Mouse (Mus musculus) liver, adult 2 months (tissue): ENCODE data around the gene Eri3. TPM values are rescaled to one million over a fixed set of nuclear protein-coding genes. Genes with fewer than 3 reads are reported as not detected.

Experiments used
- DNase-seq: peaks from one replicate; pipeline ENCODE4 v3.0.0-alpha.2; 2011; ENCODE audit warnings: low read depth, low spot score; ENCODE audit errors: extremely low read depth
- H3K27ac ChIP-seq: fragments of 200-500 bp; replicated peaks from 2 replicates; pipeline ENCODE4 v1.5.1; 2012; ENCODE audit warnings: low read depth, mild to moderate bottlenecking, control low read depth, inconsistent platforms, low read length; ENCODE audit not compliant: insufficient read depth
- H3K27me3 ChIP-seq: fragments of 200-500 bp; 2 replicates; pipeline ENCODE4 v1.6.1; 2012; ENCODE audit warnings: mild to moderate bottlenecking, moderate library complexity, low read length, inconsistent platforms; ENCODE audit not compliant: control insufficient read depth, insufficient read depth
- H3K36me3 ChIP-seq: fragments of 200-500 bp; 2 replicates; pipeline ENCODE4 v1.6.1; 2012; ENCODE audit warnings: low read length, inconsistent platforms; ENCODE audit not compliant: control insufficient read depth, insufficient read depth
- H3K4me1 ChIP-seq: fragments of 200-500 bp; 2 replicates; pipeline ENCODE4 v1.6.1; 2011; ENCODE audit warnings: low read length; ENCODE audit not compliant: control insufficient read depth, insufficient read depth
- H3K4me3 ChIP-seq: fragments of 200-500 bp; 2 replicates; pipeline ENCODE4 v1.5.1; 2011; ENCODE audit warnings: low read depth, mild to moderate bottlenecking, control low read depth, low read length, moderate library complexity; ENCODE audit not compliant: insufficient read depth
- H3K79me2 ChIP-seq: fragments of 200-500 bp; 2 replicates; pipeline ENCODE4 v1.6.1; 2012; ENCODE audit warnings: inconsistent platforms, mild to moderate bottlenecking, low read length, moderate library complexity; ENCODE audit not compliant: control insufficient read depth, insufficient read depth
- H3K9ac ChIP-seq: fragments of 200-500 bp; 2 replicates; pipeline ENCODE4 v1.6.1; 2012; ENCODE audit warnings: low read depth, mild to moderate bottlenecking, control low read depth, inconsistent platforms, low read length
- CTCF ChIP-seq: fragments of 200-500 bp; IDR thresholded peaks from 2 replicates; pipeline ENCODE4 v1.5.1; 2011; ENCODE audit warnings: low read depth, low read length, control low read depth
- POLR2A ChIP-seq: fragments of 200-500 bp; IDR thresholded peaks from 2 replicates; pipeline ENCODE4 v1.6.1; 2011; ENCODE audit warnings: low read length, control low read depth; ENCODE audit not compliant: insufficient read depth; ENCODE audit errors: extremely low read depth
- WGBS: fragments of 180-500 bp; shearing (Covaris S2); methylation state at CpG from one replicate; pipeline ENCODE4 v1.1.7; 2018; 5-methylcytosine and 5-hydroxymethylcytosine counted together
- polyA plus RNA-seq: library from polyadenylated mRNA; depleted of rRNA; stranded (reverse); fragments of >200 nt; gene quantifications from 2 replicates; pipeline ENCODE4 v1.2.3, GENCODE M21; 2012
- total RNA-seq: library from RNA; depleted of rRNA; stranded (reverse); fragments of >200 nt; gene quantifications from 2 replicates; pipeline ENCODE4 v1.2.3, GENCODE M21; 2014

Gene Eri3
- total and polyA plus RNA-seq, 2 experiments: 16.8 to 42.1 TPM

- Histone ChIP-seq H3K27me3 (no peaks in the 10 kb centered on the region), H3K79me2 (no peaks in the 10 kb centered on the region), H3K36me3 (no peaks in the 10 kb centered on the region), H3K9ac (no peak overlapping the region), H3K4me3 (no peak overlapping the region), H3K4me1 (no peaks in the 10 kb centered on the region), H3K27ac (no peak overlapping the region)
- no peak for TF ChIP-seq POLR2A
- TF ChIP-seq CTCF: no peak
- DNase-seq: no peak
- WGBS: 59% methylated on average over 8 of the region's 8 CpGs
These were observed 101.5 kb downstream of the Eri3 start for GRCm38 (mm10) chr4:117651626-117652101.

GRCm38 (mm10) chr4:117652727-117653126 lies 102.6 kb downstream of the Eri3 start:
- H3K4me1 ChIP-seq: no peaks in the 10 kb centered on the region
- no peaks in the 10 kb centered on the region for H3K27me3 ChIP-seq
- no peaks in the 10 kb centered on the region for H3K36me3 ChIP-seq
- no peak overlapping the region for H3K27ac ChIP-seq
- no peak overlapping the region for H3K4me3 ChIP-seq
- H3K79me2 ChIP-seq: no peaks in the 10 kb centered on the region
- TF ChIP-seq POLR2A (no peak), CTCF (no peak)
- DNase-seq: no peak
- 57% methylated on average over 5 of the region's 5 CpGs for WGBS
- H3K9ac ChIP-seq: no peak overlapping the region

GRCm38 (mm10) chr4:117654016-117654702 lies 104.0 kb downstream of the Eri3 start:
- no peak for DNase-seq
- Histone ChIP-seq H3K4me1 (no peaks in the 10 kb centered on the region), H3K9ac (no peak overlapping the region), H3K79me2 (no peaks in the 10 kb centered on the region), H3K4me3 (no peak overlapping the region), H3K36me3 (no peaks in the 10 kb centered on the region), H3K27me3 (no peaks in the 10 kb centered on the region), H3K27ac (no peak overlapping the region)
- no peak for TF ChIP-seq CTCF
- no peak for TF ChIP-seq POLR2A
- 87% methylated on average over 10 of the region's 10 CpGs for WGBS

- Histone ChIP-seq H3K4me1 (no peaks in the 10 kb centered on the region), H3K9ac (no peak overlapping the region), H3K27me3 (no peaks in the 10 kb centered on the region), H3K36me3 (no peaks in the 10 kb centered on the region), H3K27ac (no peak overlapping the region), H3K79me2 (no peaks in the 10 kb centered on the region), H3K4me3 (no peak overlapping the region)
- TF ChIP-seq POLR2A: no peak
- TF ChIP-seq CTCF: no peak
- WGBS: 86% methylated on average over 9 of the region's 9 CpGs
- no peak for DNase-seq
These were observed 104.7 kb downstream of the Eri3 start for GRCm38 (mm10) chr4:117654703-117655499.

- 97% methylated on average over 5 of the region's 5 CpGs for WGBS
- no peak for TF ChIP-seq CTCF
- TF ChIP-seq POLR2A: no peak
- Histone ChIP-seq H3K79me2 (no peaks in the 10 kb centered on the region), H3K36me3 (no peaks in the 10 kb centered on the region), H3K27ac (no peak overlapping the region), H3K27me3 (no peaks in the 10 kb centered on the region), H3K9ac (no peak overlapping the region), H3K4me3 (no peak overlapping the region), H3K4me1 (no peaks in the 10 kb centered on the region)
- no peak for DNase-seq
These were observed 105.3 kb downstream of the Eri3 start for GRCm38 (mm10) chr4:117655500-117655863.

GRCm38 (mm10) chr4:117656961-117657360 lies 106.8 kb downstream of the Eri3 start:
- 87% methylated on average over 6 of the region's 6 CpGs for WGBS
- H3K9ac ChIP-seq: no peak overlapping the region
- no peak overlapping the region for H3K27ac ChIP-seq
- H3K4me3 ChIP-seq: no peak overlapping the region
- no peak for DNase-seq
- H3K4me1 ChIP-seq: no peaks in the 10 kb centered on the region
- no peaks in the 10 kb centered on the region for H3K36me3 ChIP-seq
- no peaks in the 10 kb centered on the region for H3K79me2 ChIP-seq
- H3K27me3 ChIP-seq: no peaks in the 10 kb centered on the region
- TF ChIP-seq POLR2A: no peak
- no peak for TF ChIP-seq CTCF
